Mouse (Mus musculus) MEL (cell line): ENCODE data around the gene Snx15.

Experiments
- CHD2 ChIP-seq: IDR thresholded peaks from 2 replicates; pipeline ENCODE4 v1.6.1; 2011; ENCODE audit warnings: low read length, improper control_type of control experiment
- CTCF ChIP-seq, 3 experiments: IDR thresholded peaks in 2 of 3; conservative IDR thresholded peaks in 1 of 3; 2 replicates each; pipeline ENCODE4 v1.5.1; 2011 to 2012; ENCODE audit warnings: low read length in 3 of 3, low read depth in 2 of 3, mild to moderate bottlenecking in 2 of 3, improper control_type of control experiment in 1 of 3, inconsistent platforms in 1 of 3, mixed read lengths in 1 of 3, moderate library complexity in 1 of 3; ENCODE audit not compliant: control insufficient read depth in 1 of 3, insufficient read depth in 1 of 3, poor library complexity in 1 of 3, severe bottlenecking in 1 of 3
- EP300 ChIP-seq, 2 experiments: IDR thresholded peaks; 2 replicates each; pipeline ENCODE4 v1.6.1; 2011; ENCODE audit warnings: improper control_type of control experiment in 2 of 2, low read length in 2 of 2, low read depth in 1 of 2, mild to moderate bottlenecking in 1 of 2
- MAX ChIP-seq: IDR thresholded peaks from 2 replicates; pipeline ENCODE4 v1.6.1; 2011; ENCODE audit warnings: low read length, improper control_type of control experiment
- MEF2A ChIP-seq: IDR thresholded peaks from 2 replicates; pipeline ENCODE4 v1.6.1; 2014; ENCODE audit warnings: low read depth, mild to moderate bottlenecking, inconsistent platforms, low read length, improper control_type of control experiment; ENCODE audit not compliant: poor library complexity, insufficient replicate concordance, severe bottlenecking; ENCODE audit errors: extremely low read depth
- POLR2AphosphoS5 ChIP-seq: IDR thresholded peaks from 2 replicates; pipeline ENCODE4 v1.6.1; 2012; ENCODE audit warnings: low read depth, borderline replicate concordance, mild to moderate bottlenecking, inconsistent platforms, low read length, moderate library complexity, mixed read lengths
- RCOR1 ChIP-seq: IDR thresholded peaks from 2 replicates; pipeline ENCODE4 v1.6.1; 2012; ENCODE audit warnings: low read depth, mild to moderate bottlenecking, inconsistent platforms, low read length, improper control_type of control experiment
- SIN3A ChIP-seq: IDR thresholded peaks from 2 replicates; pipeline ENCODE4 v1.6.1; 2012; ENCODE audit warnings: low read length, improper control_type of control experiment, inconsistent platforms
- SMC3 ChIP-seq: IDR thresholded peaks from 2 replicates; pipeline ENCODE4 v1.6.1; 2011; ENCODE audit warnings: low read depth, low read length, improper control_type of control experiment
- USF1 ChIP-seq: IDR thresholded peaks from 2 replicates; pipeline ENCODE4 v1.6.1; 2014; ENCODE audit warnings: low read depth, mild to moderate bottlenecking, inconsistent platforms, low read length, improper control_type of control experiment, moderate library complexity
- ZKSCAN1 ChIP-seq: IDR thresholded peaks from 2 replicates; pipeline ENCODE4 v1.6.1; 2012; ENCODE audit warnings: low read depth, mild to moderate bottlenecking, inconsistent platforms, low read length, improper control_type of control experiment, moderate library complexity
- ZMIZ1 ChIP-seq: IDR thresholded peaks from 2 replicates; pipeline ENCODE4 v1.6.1; 2012; ENCODE audit warnings: low read depth, mild to moderate bottlenecking, inconsistent platforms, low read length, improper control_type of control experiment, moderate library complexity

DNA sequence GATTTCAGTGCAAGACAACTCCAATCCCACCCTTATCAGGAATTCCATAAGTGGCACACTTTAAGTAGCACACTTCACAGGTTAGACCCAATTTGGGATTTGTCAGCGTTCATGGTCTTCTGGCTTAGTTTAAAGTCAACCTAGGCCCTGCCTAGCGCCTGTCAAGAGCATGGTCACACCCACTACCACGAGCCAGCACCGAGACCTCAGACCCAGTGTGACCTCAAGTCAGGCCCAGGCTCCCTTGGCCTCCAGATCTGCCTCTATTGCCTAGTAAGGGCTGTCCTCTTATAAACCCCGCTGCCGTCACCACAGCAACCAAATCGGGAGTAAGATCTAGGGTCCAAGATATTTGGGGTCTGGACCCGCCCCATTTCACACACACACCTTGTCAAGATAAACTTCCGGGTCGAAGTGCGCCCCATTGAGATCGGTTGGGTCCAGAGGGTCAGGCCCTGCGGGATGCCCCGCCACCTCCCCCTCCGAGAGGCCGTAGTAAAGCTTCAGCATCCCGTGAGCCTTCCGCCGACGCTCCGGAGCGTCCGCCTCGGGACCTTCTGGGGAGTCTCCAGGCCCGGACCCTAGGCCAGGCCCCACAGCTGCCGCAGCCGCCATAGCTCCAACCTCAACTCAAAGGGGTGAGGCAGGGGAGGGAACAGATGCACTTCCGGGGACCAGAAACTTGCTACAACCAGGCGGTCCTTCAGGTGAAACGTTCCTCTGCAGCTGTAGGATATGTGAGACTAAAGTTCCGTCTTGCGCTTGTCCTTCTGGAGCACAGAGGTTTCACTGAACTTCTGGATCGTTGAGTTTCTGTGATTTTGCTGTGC is 51.3 kb downstream of the Snx15 start, which contains the start of gene Vps51:
- peak; percentile 23; the same call in 1 of the 2 replicates for TF ChIP-seq ZMIZ1
- TF ChIP-seq RCOR1: peak; percentile 52; the same call in 1 of the 2 replicates
- peak in 1 of 2 experiments; percentile 41; a peak in 1 of 4 replicates for TF ChIP-seq EP300 (IDR thresholded peaks at IDR 0.05; ENCODE audit: low read depth in 1 of 2, low read length in 2 of 2)
- no peak; a peak in 1 of 6 replicates for TF ChIP-seq CTCF (IDR thresholded peaks at IDR 0.05 in 2 of 3, conservative IDR thresholded peaks at IDR 0.05 in 1 of 3; ENCODE audit: control insufficient read depth in 1 of 3, insufficient read depth in 1 of 3, low read depth in 2 of 3, low read length in 3 of 3, poor library complexity in 1 of 3, severe bottlenecking in 1 of 3)
- 0 out of 2 replicates have a peak, but pooled peaks have one; percentile 36 for TF ChIP-seq MEF2A
- peak; percentile 67; the same call in 1 of the 2 replicates for TF ChIP-seq MAX
- no peak for TF ChIP-seq ZKSCAN1
- TF ChIP-seq POLR2AphosphoS5: no peak
- TF ChIP-seq SMC3: no peak; the same call in 1 of the 2 replicates
- peak; percentile 50; the same call in 1 of the 2 replicates for TF ChIP-seq CHD2
- TF ChIP-seq USF1: peak; percentile 33; the same call in 1 of the 2 replicates
- peak; percentile 96 for TF ChIP-seq SIN3A
